Mouse (Mus musculus) A20 (cell line): ENCODE data around the gene St3gal2.
"Not testable (repeated sequence)": the region's sequence is repeated elsewhere in the genome, so short reads cannot be mapped to it uniquely, and the experiment has no call there.

Experiments used
- DNase-seq: peaks from one replicate; pipeline ENCODE4 v3.0.0-alpha.2; 2011; ENCODE audit warnings: low read depth, low spot score

St3gal2 gene

DNA sequence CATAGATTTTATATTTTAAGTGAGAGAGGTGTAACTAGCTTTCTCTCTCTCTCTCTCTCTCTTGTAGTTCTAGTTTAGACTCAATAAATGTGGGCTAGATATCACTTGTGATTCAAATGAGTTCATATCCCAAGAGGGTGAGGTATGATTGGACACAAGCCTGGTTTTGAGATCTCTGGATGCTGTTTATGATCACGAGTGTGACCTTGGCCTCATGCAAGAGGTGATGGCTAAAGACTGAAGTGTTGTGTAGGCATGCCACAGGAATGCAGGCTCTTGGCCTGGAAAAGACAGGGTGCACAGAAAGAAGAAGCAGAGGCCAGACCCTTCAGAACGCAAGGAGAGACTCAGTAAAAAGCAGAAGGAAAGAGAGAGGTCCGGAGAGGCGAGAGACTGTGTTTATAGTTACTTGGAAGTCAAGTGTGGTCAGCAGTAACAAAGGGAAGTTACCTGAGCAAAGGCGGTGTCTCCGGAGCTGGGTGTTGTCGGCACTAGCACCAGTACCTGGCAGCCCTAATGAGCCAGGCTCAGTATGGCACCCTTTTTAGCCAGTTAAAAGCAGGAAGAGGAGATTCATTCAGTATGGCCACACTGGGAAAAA lies 24.7 kb downstream of the St3gal2 start:
- DNase-seq: no peak

DNA sequence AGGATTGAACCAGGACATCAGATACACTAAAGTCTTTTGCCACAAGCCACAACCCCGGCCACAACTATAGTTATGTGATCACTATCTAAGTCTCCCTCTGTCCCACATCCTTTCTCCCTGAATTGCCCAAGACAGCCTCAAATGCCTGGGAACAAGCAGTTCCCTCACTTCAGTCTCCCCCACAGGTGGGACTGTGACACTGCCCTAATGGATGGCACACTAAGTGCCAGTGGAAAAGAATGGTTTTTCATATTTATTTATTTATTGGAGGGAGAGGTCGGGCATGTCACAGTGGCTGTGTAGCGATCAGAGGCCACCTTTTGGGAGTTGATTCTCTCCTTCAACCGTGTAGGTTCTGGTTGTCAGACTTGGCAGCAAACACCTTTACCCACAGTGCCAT lies 26.0 kb downstream of the St3gal2 start:
- no peak for DNase-seq

DNA sequence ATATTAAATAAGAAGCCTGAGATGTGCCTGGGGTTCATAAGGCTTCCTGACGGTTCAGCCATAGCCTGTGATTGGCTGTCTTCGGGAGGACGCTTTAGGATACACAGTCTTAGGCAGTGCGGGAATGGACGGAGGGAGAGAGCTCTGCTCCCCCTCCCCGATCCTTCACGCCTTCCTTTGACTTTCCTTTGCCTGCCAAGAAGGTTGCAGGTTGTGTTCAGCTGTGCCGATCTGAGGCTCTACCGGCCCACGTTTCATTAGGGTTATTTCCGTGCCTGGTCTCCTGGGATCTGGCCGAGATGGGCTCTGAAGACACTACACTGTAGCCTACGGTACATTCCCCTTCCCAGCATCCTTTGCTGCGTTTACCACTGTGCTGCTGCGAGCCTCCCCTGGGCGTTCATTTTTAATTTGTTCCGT lies 30.4 kb downstream of the St3gal2 start:
- DNase-seq: no peak

DNA sequence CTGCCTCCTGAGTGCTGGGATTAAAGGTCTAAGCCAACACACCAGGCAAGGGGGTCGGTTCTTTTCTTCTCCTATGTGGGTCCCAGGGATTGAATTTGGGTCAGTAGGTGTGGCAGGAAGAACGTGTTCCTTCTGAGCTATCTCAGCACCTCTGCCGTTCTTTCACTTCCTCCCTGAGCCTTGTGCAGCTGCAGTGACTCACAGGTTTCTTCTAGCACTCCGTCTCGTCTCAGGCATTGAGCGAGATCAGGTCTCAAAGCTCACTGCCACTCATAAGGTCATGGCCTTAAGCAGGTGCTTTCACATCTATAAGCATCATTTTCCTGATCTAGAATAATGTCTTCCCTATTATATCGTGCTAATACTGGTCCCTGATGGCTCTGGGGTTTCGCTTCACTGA lies 35.1 kb downstream of the St3gal2 start:
- DNase-seq: peak; percentile 91

DNA sequence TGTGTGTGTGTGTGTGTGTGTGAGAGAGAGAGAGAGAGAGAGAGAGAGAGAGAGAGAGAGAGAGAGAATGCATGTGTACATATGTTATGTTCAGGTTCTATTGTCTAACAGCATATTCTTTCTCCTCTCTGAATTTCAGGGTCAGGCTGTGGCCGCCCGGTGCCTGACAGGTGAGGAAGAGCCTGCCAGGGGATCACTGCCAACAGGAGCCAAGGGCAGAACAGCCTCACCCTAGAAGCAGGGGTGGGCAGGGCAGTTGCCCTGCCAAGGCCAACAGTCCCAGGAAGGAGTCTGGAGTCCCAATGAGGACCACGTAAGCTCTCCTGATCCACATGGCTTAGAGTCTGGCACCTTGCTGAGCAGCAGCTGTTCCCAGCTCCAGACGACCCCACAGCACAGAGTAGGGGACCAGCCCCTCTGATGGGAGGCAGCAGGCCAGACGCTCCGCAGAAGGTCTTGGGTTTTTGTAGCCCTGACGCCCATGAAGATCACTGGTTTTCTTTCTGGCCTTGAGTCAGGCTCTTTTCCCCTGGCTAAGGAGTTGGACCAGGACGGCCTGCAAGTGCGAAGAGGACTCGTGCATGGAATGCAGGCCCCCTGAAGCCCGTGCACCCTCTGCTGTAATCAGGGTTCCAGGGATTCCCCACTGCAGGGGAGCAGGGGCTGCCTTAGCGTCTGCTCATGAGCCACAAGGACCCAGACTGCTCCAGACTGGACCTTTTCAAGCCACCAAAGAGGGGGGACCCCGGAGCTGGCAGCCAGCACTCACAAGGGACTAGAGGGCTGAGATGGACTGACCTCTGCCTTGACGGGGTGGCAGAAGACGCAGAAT lies 37.1 kb downstream of the St3gal2 start:
- DNase-seq: no peak

DNA sequence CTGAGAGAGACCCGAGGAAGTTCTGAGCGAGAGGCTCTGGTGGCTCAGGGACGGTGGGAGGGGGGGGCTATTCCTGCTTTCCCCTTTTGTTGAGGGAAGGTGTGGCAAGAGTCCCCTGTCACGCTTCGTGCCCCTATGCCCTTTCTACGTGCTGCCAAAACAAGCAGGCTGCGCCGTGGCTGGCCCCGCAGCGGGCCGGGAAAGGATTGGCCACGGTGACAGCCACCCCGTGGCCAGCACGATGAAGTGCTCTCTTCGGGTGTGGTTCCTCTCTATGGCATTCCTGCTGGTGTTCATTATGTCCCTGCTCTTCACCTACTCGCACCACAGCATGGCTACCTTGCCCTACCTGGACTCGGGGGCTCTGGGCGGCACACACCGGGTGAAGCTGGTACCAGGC lies 37.7 kb downstream of the St3gal2 start:
- no peak for DNase-seq

DNA sequence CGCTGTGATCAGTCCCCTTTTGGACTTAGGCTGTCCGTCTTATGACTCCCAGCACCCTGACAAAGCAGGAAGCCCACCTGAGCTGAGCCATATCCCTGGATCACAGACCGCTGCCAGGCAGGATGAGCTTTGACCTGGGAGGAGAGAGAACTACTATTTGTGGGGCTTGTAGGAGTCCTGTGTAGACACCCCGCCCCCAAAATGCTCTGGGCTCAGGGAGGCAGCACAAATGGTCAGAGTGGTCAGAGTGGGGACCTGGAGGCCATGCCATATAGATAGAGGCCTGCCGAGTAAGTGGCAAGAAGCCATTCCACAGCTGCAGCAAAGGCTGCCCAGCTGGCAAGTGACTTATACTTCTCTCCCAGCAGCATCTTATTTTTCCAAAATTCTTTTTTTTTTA lies 38.4 kb downstream of the St3gal2 start:
- DNase-seq: no peak

DNA sequence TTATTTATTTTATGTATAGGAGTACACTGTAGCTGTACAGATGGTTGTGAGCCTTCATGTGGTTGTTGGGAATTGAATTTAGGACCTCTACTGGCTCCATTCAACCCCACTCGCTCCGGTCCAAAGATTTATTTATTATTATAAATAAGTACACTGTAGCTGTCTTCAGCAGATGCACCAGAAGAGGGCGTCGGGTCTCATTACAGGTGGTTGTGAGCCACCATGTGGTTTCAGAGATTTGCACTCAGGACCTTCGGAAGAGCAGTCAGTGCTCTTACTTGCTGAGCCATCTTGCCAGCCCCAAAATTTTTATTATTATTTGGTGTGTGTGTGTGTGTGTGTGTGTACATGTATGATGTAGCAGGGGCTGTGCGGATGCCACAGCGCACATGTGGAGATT lies 38.8 kb downstream of the St3gal2 start:
- peak; percentile 49 for DNase-seq

DNA sequence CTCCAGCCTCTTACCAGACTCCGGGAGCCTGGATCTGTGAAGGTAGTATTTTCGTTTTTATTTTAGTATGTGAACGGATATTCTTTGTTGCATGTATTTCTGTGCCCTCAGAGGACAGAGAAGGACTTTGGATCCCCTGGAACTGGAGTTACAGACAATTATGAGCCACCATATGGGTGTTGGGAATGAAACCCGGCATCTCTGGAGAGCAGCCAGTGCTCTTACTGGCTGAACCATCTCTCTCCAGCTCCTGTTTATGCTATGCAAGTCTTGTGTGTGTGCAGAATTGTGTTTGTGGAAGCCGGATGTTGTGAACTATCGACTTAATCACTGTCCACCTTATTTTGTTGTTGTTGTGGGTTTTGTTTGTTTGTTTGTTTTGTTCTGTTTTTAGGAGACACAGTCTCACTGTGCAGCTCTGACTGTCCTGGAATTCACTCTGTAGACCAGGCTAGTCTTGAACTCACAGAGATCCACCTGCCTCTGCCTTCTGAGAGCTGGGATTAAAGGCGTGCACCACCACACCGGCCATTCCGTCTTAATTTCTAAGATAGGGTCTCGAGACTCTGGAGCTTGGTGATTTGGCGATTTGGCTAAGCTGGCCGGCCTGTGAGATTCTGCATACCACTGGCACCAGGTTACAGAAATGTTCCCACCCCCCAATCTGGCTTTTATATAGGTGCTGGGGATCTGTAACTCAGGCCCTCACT lies 39.5 kb downstream of the St3gal2 start:
- no peak for DNase-seq

DNA sequence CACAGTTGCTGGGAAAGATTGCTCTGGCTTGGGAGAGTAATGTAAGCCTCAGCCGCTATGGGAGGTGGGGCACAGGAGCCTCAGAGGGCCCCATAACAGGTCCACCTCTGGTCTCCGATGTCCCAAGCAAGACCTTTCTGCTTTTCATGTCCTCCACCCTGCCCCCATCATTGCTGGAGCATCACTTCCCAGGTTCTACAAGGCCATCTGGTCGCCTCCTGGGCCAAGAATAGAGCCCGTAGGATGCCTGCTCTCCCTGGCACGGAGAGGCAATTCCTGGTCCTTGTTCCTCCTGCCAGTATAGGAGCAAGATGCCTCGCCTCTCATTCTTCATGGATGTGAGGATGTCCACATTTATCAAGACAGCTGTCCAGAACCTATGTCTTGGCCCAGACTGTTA lies 40.2 kb downstream of the St3gal2 start:
- no peak for DNase-seq

DNA sequence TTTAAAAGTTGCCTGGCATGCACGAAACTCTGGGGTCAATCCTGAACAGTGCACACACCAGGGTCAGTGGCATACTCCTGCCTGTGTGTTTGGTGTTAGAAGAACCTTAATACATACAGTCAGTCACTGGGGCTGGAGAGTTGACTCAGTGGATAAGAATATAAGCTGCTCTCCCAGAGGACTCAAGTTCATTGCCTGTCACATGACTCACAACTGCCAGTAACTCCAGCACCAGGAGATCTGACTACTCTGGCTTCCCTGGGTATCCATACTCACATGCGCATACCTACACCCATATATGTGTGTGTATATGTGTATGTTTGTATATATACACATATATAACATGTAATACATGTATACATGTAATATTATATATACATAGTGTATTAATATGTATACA lies 43.3 kb downstream of the St3gal2 start:
- no peak for DNase-seq

DNA sequence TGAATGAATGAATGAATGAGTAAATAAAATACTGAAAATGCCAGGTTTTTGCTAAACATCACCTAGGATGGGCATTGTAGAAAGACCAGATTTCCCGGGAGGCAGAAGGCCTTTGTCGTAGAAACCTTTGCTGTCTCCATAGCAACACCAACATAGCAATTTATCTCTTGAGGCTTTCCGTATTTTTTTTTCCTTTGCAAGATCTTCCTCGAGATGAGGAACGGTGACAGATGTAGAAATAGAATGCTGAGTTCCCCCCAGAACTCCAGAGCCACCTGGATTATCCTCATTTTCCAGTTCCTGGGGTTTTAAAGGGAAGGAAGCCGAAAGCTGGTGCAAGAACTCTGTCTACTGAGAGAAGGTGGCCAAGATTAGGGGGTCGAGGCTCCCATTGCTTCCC lies 44.9 kb downstream of the St3gal2 start:
- DNase-seq: no peak

DNA sequence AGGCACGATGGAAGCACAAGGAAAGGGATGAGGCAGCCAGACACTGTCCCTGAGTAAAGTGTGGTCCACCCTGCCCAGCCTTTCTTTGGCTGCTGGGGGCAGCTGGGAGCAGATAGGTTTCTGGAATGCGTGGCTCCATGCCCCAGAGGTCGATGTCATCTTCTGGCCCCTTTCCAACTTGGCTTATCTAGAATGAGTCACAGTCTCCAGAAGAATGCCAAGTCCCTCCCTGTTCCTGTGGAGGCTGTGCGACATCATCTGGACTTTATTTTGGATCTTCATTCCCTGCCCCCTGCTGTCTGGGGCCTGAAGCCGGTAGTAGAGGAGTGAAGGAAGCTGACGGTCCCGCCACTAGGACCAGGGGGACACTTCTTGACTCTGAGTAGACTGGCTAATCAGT lies 45.9 kb downstream of the St3gal2 start:
- no peak for DNase-seq

DNA sequence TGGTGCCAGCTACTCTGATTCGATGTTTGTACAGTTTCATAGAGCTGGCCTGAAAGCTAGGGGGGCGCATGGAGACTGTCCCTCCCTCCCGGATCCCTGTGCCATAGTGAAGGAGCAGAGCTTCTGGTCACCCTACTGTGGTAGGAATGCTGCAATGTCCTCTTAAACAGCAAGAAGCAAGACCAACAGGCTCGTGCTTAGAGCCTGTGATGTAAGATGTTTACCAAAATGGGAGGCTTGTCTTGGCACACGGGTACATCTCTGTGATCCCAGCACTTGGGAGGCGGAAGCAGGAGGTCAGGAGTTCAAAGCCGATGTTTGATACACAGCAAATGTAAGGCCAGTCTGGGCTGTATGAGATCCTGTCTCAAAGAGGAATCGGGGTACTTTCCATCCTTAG lies 46.9 kb downstream of the St3gal2 start:
- no peak for DNase-seq

DNA sequence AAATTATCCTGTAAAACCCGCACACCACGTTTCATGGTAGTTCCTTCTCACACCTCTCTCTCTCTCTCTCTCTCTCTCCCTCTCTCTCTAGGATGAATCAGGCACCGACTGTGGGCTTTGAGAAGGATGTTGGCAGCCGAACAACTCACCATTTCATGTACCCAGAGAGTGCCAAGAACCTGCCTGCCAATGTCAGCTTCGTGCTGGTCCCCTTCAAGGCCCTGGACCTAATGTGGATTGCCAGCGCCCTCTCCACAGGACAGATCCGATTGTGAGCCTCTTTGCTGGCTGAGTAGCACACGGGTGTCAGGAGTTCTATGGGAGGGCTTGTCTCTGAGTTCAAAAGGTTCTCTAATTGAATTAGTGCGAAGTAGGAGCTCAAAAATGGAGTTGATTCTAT lies 47.6 kb downstream of the St3gal2 start:
- no peak for DNase-seq

DNA sequence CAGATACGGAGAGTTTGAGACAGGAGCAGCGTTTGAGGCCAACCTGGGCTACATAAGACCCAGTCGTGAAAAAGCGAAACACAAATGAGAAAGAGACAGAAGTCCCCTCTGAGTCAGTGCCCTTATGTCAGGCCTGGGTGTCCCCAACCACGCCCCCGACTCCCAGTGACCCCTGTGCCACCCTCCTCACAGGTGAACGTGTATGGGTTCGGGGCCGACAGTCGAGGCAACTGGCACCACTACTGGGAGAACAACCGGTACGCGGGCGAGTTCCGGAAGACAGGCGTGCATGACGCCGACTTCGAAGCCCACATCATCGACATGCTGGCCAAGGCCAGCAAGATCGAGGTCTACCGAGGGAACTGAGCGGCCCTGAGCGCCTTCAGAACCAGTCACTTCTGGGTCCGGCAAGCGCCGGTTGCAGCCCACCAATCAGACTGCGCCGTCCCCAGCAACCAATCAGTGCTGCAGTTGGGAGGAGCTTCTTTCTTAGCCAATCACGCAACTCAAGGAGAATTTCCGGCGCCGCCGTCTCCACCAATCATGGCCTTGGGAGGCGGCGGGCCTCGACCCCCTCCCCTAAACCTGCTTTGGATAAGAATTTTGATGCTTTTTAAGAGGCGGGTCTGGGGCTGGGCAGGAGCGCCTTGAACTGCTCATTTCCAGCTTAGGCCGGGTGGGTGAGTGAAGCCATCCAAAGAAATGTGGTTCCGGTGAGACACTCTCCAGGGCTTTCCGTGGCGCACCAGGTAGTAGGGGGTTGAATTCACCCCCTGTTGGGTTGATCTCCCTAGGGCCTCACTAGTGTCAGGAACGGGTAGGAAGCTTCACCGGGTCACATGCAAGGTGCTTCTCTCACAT lies 50.4 kb downstream of the St3gal2 start:
- peak; percentile 96 for DNase-seq

DNA sequence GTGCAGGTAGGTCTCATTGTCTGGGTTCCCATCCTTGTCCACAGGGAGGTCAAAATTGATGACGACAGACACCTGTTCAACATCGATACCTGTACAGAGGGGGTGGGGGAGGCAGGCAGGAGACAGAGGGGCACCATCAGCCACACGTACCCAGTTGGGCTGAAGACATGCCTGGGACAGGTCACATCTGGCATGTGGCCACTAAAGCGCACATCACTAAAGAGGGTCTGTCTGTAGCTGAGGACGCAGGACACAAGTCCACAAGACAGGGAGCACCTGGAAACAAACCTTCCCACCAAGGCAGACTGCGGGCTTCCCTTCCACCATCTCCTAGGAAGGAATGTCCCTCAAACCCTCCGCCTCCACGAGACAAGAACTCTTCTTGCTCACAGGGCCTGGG lies 56.8 kb downstream of the St3gal2 start:
- not testable (repeated sequence) for DNase-seq

DNA sequence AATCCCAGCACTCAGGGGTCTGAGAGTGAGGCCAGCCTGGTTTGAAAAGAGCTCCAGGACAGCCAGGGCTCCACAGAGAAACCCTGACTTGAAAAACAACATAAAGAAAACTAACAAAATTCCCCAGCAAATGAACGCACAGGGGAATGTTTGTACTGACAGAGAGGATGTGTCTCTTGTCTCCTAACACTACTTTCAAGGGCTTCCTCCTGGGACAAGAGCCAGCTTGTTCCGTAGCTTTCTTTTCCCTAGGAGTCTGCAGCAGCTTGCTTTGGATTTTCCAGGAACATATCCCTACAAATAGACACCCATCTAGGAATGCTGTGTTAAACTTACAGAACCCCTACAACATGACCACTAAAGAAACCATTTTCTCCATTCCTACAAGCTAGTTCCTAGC lies 58.3 kb downstream of the St3gal2 start:
- not testable (repeated sequence) for DNase-seq

DNA sequence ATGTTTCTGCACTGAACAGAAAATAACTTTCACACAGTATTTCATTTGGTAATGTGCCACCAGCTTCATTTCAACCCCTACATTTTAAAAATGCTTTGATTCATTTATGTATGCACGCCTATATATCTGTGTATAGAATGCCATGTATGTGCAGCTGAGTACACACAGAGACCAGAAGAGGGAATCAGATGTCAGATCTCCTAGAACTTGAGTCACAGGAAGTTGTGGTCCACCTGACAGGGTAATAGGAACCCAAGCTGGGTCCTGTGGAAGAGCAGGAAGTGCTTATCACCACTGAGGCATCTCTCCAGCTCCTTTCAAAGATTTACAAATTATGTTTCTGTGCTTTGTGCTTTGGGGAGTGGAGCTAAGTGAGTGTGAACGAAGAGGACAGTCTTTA lies 61.6 kb downstream of the St3gal2 start:
- no peak for DNase-seq

DNA sequence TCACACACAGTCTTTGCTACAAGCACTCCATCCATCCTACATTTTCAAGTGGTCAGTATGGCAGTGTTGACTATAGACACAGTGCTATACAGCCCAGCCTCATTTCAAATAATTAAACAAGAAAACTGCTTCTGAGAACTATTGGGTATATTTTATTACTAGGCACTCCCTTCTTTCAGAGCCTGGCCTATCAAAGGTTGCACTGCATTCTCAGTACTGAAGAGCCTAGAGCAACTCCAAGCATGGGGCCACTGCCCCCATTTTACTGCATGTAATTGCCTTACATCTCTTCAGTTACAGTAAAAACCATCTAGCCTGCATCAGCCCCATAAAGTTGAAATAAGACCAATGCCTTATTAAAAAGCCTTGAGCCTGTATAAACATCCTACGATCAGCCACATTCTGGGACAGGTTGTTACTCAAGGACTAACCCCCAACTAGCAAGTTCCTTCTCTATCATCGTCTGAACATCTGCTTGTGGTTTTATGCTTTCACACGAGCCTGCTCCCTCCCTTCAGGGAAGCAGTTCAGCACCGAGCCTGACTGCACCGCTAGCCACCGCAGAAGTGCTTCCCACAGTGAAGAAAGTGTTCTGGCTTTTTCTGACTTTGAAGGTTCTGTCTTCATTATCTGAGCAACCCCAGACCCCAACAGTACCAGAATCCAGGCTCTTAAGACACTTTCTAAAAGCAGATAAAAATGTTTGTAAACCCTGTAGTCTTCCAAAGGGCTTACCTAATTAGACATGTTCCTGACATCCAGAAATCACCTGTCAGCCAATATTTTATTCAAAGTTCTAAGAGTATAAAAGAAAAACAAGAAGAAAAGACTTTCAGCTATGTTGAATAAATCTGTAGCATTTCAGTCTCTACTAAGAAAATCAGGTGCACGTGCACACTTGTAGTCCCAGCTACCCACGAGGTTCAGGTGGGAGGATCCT lies 68.4 kb downstream of the St3gal2 start:
- no peak for DNase-seq

DNA sequence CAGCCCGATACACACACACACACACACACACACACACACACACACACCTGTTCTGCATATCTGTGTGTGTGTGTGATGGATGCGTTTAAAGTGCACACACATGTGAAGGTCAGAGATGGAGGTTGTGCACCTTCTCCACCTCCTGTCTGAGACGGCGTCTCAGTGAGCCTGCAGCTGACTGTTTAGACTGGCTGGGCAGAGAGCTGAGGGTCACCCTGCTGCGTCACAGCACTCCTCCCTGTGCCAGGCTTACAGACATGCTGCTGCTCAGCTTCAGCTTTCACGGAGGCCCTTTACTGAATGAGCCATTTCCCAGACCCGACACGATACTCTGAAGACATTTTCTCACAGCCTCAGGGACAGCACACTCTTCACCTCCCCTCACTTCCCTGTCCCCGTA lies 70.3 kb downstream of the St3gal2 start:
- no peak for DNase-seq
